Mouse (Mus musculus): ENCODE measurements around the gene Rom1.

- TF ChIP-seq POLR2A (IDR thresholded peaks at IDR 0.05; ENCODE audit: borderline replicate concordance, insufficient read depth, low read length), result no peak
- TF ChIP-seq CTCF (IDR thresholded peaks at IDR 0.05; ENCODE audit: borderline replicate concordance, insufficient read depth, low read depth, low read length), result no peak
Measured at GRCm38 (mm10) chr19:8945251-8945650, 16.1 kb upstream of the Rom1 start.

Measured in cerebellum, adult 2 months (tissue).